Mouse (Mus musculus): Measurements from ENCODE around the gene Gmds.

GRCm38 (mm10) chr13:31779281-31779981, 559.1 kb downstream of the Gmds start:
- no peak for TF ChIP-seq POLR2A (IDR thresholded peaks at IDR 0.05; ENCODE audit: control insufficient read depth, extremely low read depth, insufficient read depth, low read length, poor library complexity)
- TF ChIP-seq CTCF (IDR thresholded peaks at IDR 0.05; ENCODE audit: borderline replicate concordance, control insufficient read depth, extremely low read depth, insufficient read depth, low read length, poor library complexity) = no peak

All from thymus, adult 2 months (tissue).